Mouse (Mus musculus): ENCODE measurements around the gene Kdm2a. TPM values are rescaled to one million over a fixed set of nuclear protein-coding genes. Genes with fewer than 3 reads are reported as not detected.

Kdm2a gene
- total RNA-seq, 4 experiments from 2014 or later: 36.9 to 47.7 (median 38.9) TPM

DNA sequence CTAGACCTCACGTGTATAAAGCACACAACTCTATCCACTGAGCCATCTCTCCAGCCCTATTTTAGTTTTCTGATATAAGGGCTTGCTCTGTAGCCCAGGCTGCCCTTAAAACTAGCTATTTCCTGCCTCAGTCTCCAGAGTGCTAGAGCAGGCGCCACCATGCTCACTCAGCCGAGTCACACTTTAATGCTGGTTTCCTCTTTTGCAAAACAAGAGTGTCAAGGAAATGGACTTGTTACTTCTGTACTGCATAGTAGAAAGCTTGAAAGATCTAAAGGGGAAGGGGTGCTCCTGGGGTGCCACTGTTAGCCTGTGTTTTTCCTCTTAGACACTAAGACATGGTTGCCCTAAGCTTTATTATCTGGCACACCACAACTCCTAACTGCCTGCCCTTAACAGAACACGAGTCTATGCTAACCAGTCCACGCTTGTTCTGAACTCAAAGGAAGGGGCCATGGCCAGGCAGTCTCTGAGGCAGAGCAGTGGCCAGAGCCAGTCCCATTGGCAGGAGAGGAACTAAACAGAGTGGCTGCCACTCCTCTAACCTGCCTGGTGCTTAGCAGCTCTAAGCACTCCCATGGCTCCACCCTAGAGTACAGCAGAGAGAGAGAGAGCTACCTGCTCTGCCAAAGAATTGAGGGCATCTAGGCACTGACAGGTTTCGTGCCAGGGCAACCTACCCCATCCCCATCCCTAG is 98.4 kb downstream of the Kdm2a start:
- DNase-seq (ENCODE audit: low spot score): no peak

DNA sequence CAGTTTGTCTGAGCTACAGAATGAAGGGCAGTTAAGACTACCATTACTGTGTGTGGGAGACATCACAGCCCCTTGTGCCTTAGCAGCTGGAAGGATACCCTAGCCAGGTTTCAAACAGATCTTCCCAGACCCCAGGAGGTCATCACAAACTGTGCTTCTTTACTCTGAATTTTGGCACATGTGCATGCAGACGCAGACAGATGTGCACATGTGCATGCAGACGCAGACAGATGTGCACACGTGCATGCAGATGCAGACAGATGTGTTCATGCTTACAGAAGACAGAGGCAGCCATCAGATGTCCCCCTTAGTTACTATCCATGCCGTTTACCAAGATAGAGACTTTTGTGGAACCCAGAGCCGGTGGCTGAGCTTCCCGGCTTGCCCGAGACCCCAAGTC is 99.0 kb downstream of the Kdm2a start:
- DNase-seq (ENCODE audit: low spot score): no peak

DNA sequence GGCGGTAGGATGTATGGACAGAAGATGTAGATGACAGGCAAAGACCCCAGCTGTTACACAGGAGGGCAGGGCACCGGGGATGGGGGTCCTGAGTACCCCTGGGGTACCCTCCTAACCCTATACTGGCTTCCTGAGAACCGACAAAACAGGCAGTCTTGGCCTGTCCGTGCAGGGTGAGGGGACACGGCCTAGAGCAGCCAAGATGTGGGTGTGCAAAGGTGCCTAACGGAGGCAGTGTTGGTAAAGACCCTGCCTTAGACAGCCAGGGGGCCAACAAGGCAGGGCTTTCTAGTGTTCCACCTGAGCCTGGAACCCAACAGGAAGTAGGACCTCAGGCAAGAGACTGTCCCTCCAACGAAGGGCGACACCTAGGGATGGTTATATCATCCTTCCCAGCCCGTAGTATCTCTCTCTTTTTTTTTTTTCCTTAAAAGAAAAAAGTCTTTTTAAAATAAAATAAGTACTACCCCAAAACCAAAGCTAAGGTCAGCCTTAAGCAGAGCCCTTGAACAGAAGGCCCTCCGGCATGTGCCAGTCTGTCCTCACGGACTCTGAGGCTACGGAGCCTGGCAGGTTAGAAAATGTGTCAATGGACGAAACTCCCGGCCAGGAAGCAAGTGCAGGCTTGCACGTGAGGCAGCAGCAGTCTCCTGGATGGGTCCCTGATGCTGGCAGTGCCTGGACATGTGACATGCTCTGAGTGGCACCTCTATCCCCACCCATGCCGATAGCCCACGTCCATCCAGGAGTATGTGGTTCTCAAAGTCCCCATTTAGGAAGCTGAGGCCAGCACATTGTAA is 99.6 kb downstream of the Kdm2a start:
- no peak for DNase-seq (ENCODE audit: low spot score)

DNA sequence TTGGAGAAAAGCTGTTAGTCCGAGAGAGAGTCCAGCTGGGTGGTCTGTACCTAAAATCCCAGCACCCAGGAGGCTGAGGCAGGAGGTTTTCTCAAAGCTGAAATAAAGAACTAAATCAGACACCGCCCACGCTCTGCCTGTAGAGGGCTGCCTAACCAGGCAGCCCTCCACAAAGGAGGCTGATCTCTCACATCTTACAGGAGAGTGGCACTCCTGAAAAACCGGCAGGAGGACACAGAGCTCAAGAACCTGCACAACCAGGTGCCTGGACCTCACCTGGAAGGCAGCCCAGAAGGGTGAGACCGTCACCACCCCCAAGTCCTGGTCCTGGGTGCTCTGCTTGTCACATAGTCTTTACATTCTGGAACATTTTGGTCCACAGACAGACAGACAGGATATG is 100.2 kb downstream of the Kdm2a start:
- no peak for DNase-seq (ENCODE audit: low spot score)

DNA sequence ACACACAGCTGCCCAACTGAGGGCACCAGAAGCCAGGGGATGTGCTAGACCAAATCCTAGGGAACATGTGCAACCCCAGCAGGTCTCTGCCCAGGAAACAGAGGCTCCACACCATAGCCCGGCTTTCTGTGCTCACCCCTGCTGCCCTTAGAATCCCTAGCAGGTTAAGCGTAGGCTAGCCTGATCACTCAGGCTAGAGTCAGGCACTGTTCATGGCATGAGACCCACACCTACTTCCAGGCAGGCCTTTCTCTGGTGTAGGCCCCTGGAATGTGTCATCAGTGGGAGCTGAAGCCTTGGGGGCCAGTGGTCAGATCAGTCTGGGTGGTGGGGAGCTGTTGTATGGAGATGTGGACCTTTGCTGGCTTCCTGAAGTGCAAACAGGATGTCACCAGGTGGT is 101.5 kb downstream of the Kdm2a start:
- no peak for DNase-seq (ENCODE audit: low spot score)

DNA sequence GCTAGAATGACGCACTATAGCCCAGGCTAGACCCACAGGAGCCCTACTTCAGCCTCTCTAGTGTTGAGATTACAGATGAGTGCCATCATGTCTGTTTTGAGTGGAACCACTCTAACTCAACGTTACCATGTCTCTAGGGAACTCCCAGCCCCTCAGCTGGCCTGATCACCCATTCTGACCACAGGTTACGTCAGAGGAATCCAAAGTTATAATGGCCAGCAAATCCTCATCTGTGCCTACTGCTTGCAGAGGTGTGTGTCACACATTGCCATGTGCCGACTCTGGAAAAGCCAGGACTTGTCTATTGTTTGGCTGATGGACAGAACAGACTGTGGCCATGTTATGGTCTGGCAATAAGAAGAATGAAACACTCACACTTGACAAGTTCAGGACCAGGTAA is 102.7 kb downstream of the Kdm2a start:
- no peak for DNase-seq (ENCODE audit: low spot score)

DNA sequence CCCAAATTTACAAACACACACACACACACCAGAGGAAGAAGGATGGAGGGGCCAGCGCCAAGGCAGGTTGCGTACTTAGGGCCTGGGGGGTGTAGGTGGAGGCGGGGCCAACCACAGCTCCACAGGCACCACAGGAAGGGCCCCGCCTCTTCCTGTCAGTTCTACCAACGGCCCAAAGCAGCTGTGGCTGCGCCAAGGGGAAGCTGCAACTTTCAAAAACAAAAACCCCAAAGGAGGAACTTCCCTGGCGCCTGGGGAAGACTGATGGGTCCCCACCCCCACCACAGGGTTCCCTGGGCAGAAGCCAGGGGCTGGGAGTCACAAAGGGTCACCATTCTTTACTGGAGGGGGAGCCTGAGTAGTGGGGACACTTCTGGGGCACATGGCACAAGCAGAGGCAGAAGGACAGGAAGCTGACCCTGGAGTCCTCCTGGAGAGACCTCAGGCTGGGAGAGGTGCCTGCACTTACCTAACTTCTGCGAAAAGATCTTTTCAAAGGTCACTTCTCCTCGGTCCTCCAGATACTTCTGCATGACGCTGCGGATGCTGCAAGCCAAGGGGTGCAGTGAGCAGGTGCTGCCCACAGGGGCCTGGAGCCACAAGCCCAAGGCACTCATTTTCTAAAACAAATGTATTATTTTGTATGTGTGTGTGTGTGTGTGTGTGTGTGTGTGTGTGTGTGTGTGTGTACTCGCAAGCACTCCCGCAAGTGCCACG is 103.5 kb downstream of the Kdm2a start:
- DNase-seq (ENCODE audit: low spot score): peak; percentile 84

DNA sequence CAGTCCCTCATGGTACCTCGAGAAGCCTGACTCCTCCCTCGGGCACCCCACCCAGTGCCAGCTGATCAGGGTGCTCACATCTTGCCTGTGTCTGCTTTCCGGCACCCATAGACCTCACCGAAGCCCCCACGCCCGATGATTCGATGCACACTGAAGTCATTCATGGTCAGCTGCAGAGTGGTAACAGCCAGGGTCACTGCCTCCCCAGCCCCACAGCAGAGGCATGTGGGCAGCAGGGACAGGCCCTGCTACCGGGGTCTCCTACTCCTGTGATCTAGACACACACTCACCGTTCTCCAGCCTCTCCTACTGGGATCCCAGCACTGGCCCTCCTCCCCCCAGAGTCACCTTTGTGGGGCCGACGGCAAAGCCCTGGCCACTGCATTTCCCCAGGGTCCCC is 106.9 kb downstream of the Kdm2a start:
- no peak for DNase-seq (ENCODE audit: low spot score)

DNA sequence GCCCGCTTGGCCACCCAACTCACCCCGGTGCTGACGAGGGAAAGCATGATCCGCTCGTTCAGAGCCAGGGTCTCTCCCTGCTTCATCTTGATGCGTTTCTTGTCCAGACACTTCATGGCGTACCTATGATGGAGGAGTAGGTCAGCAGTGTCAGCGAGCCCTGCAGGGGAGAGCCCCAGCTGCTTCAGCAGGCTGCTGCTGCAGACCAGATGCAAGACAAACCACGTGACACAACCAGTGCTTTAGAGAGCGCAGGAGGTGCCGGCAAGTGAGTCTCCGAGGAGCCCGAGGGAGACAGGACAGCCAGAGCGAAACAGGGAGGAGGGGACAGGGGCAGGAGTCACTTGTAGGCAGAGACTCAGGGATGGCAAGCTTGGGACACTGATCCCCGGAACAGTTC is 107.3 kb downstream of the Kdm2a start:
- no peak for DNase-seq (ENCODE audit: low spot score)

DNA sequence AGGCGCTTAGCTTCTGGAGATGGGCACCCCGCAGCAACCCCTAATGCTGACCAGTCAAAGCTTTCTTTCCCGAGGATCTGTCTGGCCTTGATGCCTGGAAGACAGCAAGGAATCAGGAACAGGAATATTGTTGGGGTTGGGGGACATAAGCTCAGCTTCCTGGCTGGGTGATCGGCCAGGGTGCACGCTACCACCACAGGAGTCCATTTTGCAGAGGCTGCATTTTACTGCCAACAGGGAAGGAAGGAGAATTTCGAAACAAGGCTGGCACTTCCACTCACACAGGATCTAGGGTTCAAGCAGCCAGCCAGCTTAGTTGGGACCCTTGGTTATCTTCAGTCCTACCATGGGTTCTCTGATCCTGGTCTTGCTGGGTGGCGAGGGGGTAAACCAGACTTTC is 114.4 kb downstream of the Kdm2a start:
- DNase-seq (ENCODE audit: low spot score): no peak

DNA sequence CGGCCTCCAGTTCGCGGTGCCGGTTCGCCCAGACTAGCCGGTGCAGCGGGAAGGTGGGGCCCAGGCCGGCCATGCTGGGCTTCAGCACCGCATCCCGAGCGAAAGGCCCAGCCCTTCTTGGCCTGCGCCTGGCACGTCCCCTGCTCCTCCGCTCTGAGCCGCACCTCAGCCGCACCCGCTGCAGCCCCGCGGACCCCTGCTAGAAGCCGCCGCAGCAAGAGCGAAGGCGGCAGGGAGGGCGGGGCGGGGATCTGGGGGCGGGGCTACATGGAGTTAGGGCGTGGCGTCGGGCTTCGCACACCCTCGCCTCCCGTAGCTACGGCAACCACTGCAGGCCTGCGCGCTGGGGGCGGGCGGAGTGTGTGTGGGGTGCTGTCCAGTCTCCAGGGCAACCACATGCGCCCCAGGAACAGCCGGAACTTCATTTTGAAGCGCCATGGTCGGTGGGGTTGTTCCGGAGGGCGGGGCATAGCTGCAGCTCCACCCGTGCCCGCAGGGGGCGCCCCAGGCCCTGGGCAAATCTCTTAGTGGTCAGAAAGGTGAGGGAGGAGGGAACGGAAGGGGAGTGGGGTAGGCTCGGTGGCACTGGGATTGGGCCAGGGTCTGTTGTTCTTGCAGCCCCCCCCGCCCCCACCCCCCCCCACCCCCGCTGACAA is 115.1 kb downstream of the Kdm2a start, which contains the start of gene Ankrd13d:
Ankrd13d (minus strand) TSS at position 240 of the 656 bp plus-strand sequence.
- peak; percentile 74 for DNase-seq (ENCODE audit: low spot score)

DNA sequence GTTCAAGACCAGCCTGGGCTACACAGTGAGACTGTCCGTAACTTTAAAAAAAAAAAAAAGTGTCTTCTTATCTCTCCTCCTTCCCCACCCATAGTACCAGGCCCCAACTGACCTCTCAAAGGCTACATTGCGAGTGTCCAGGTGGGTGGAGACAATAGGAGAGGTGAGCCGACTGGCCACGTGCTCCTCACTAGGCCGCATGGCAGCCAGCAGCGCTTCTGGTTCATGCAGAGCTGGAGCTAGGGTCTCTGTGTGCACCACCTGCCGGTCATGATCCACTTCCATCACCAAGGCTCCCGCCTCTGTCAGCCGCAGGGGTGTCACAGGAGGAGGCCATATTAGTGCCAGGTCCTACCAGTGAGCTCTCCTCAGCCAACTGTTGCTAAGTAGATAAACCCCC is 117.7 kb downstream of the Kdm2a start:
- no peak for DNase-seq (ENCODE audit: low spot score)

DNA sequence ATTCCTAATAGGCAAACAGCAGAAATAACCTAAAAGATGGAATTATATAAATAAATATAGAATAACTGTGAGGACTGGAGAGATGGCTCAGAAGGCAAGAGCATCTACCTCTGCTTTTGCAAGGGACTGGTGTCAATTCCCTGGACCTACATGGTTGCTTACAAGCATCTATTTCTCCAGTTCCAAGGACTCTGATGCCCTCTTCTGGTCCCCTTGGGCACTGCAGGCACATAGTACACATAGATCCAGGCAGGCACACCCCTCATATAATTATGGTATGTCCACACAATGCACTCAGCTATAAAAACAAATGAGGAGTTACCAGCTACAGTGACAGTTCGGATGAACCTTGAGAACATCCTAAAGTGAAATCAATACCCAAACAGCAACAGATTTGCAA is 118.6 kb downstream of the Kdm2a start:
- DNase-seq (ENCODE audit: low spot score): no peak

DNA sequence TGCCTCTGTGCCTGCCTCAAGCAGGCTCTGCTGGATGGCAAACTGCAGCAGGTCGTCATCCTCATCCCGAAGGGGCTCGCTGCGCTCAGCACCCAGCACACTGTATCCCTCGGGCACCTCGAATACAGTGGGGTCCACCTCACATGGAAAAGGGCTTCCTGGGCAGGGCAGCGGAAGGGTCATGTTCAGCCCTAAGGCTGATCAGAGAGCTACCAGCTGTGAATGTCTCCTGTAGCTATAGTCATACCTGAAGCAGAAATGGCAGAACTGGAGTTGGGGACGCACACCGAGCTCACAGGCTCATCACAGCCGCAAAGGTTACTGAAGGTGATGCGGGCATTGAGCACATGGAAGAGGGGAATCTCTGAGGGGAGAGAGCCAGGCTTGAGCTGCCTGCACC is 127.1 kb downstream of the Kdm2a start:
- no peak for DNase-seq (ENCODE audit: low spot score)

DNA sequence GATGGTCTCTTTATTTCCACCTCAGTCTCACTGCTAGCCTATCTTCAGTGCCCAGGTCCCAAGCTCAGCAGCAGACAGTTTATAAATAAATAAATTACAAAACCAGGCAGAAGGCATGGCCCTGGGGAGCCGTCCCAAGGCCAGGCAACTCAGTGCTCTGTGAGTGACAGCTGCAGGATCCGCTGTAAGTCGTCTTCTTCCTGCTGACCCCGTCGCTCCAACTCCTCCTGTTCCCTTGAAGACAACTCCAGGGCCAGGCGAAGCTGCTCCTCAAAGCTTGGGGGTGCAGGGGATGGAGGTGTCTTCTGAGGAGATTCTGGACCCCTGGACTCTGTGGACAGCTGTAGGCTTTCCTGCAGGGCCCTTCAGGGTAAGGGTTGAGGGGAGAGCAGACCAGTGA is 127.9 kb downstream of the Kdm2a start:
- DNase-seq (ENCODE audit: low spot score): no peak

DNA sequence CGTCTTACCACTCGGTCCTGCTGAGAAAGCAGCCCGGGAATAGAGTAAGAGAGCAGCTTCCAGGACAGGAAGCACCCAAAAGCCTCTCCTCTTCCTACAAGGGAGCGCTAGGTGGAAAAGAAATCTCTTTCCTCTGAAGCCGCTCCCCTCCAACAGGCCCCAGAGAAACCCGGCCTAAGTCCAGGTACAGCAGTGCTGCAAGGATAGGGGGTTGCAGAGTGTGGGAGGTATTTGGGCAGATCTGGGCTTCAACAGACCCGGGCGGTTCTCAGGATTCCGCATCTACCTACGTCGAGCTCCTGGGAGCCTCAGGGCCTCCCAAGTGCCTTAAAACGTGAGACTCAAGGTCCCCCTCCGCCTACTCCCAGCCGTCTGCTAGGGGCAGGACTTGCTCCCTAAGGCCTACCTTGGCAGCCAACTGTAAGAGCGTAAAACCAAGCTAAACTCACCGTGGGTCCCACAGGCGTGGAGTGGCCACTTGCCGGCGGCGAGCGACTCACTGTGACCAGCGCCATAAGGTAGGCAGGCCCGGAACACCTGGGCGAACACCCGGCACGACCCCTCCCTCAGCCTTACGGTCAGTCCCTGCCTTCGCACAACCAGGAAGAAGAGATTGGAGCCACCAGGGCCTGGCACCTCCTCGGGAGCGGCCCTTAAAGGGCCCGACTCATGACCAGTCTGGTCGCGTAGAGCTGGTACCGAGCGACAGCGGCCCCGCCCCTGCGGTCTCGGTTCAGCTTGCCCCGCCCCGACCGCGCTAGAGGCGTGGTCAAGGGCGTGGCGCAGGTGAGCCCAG is 129.3 kb downstream of the Kdm2a start, which contains the start of gene Ssh3:
Ssh3 (minus strand) TSS at position 615 of the 796 bp plus-strand sequence.
- peak; percentile 35 for DNase-seq (ENCODE audit: low spot score)

DNA sequence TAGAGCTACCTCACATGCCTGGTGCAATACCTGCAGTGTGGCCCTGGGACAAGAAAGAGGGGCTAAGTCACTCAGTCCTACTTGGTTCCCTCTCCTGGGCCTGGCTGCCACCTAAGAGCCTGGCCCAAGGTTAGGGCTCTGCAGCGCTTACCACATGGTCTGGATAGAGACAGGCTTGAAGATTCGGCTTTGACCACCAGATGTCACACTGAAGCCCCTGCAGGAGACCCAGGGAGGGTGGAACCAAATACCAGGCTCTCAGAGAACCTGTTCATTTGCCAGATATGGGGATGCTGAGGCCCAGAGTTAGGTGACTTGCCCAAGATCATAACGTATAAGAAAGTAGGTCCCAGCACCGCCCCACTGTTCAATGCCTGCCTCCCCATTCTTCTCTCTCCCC is 132.1 kb downstream of the Kdm2a start:
- no peak for DNase-seq (ENCODE audit: low spot score)
